Mouse (Mus musculus) stomach, embryonic 16.5 days (tissue): ENCODE results near the gene Fscn1. TPM values are rescaled to one million over a fixed set of nuclear protein-coding genes. Genes with fewer than 3 reads are reported as not detected.

ENCODE experiments used
- ATAC-seq: fragments of 200-750 bp; cut with Nextera tagmentation; 2 replicates; pipeline ENCODE4 v1.8.0; 2017; ENCODE audit warnings: moderate number of reproducible peaks, moderate TSS enrichment; ENCODE audit not compliant: insufficient read depth, low FRiP score
- H3K27ac ChIP-seq: fragments of 300-500 bp; sonication (generic); 2 replicates; pipeline ENCODE4 v1.5.1; 2014; ENCODE audit warnings: low read length
- H3K27me3 ChIP-seq: fragments of 300-500 bp; sonication (generic); 2 replicates; pipeline ENCODE4 v1.6.1; 2014; ENCODE audit warnings: low read length, control low read depth, mixed read lengths; ENCODE audit not compliant: control insufficient read depth, insufficient read depth
- H3K36me3 ChIP-seq: fragments of 300-500 bp; sonication (generic); 2 replicates; pipeline ENCODE4 v1.6.1; 2014; ENCODE audit warnings: low read length; ENCODE audit not compliant: control insufficient read depth, insufficient read depth
- H3K4me1 ChIP-seq: fragments of 300-500 bp; sonication (generic); 2 replicates; pipeline ENCODE4 v1.6.1; 2014; ENCODE audit warnings: low read length, control low read depth, mixed read lengths; ENCODE audit not compliant: control insufficient read depth, insufficient read depth
- H3K4me2 ChIP-seq: fragments of 300-500 bp; sonication (generic); 2 replicates; pipeline ENCODE4 v1.6.1; 2014; ENCODE audit warnings: low read depth, low read length, mixed read lengths
- H3K4me3 ChIP-seq: fragments of 300-500 bp; sonication (generic); replicated peaks from 2 replicates; pipeline ENCODE4 v1.5.1; 2014; ENCODE audit warnings: mild to moderate bottlenecking, low read length
- H3K9ac ChIP-seq: fragments of 300-500 bp; sonication (generic); 2 replicates; pipeline ENCODE4 v1.6.1; 2014; ENCODE audit warnings: low read length
- H3K9me3 ChIP-seq: fragments of 300-500 bp; sonication (generic); replicated peaks from 2 replicates; pipeline ENCODE4 v1.6.1; 2016; ENCODE audit warnings: low read length, control low read depth; ENCODE audit not compliant: control insufficient read depth
- WGBS: fragments of 180-500 bp; shearing (Covaris S2); extraction: QIAGEN DNeasy Blood & Tissue Kit; methylation state at CpG from one replicate; pipeline ENCODE4 v1.1.7; 2014; 5-methylcytosine and 5-hydroxymethylcytosine counted together
- polyA plus RNA-seq: library from polyadenylated mRNA; unstranded; fragments of >200 nt; fragmentation: Nextera tagmentation; extraction: Ambion mirVana; gene quantifications from 2 replicates; pipeline ENCODE4 v1.2.1, GENCODE M21; 2015

Gene Fscn1
- polyA plus RNA-seq, 1 experiment from 2014 or later, result 161 TPM

DNA sequence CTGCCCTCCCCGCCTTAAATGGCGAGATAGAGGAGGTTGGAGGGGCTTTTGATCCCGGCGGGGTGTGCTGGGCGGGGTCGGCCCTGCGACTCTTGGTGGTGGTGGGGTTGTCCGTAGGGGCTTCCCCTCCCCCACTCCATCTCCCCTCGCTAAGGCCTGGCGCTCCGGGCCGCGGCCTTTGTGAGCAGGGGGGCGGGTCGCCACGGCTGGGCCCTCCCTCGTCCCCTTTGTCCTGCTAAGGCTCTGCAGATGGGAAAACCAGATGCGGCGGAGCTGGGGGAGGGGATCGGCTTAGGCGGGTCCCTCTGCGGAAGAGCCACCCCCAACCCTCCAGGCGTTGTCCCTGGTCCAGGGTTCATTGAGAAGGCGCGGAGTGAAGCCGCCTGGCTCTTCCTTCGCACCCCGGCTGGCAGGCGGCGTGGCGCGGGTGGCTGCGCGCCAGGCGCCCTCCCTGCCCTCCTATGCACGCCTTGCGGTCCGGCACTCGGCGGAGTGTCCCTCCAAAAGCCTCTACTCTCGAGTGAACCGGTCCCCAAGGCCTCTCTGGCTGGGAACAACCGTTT lies 1.8 kb downstream of the Fscn1 start:
- peak overlapping the region; percentile 99 for H3K27ac ChIP-seq
- H3K27me3 ChIP-seq, result no peaks in the 10 kb centered on the region
- H3K9me3 ChIP-seq, result no peaks in the 10 kb centered on the region
- ATAC-seq, result peak; percentile 71
- 0 out of 2 replicates have a peak, but pooled peaks cover 4% of the 10 kb centered on the region for H3K36me3 ChIP-seq
- WGBS, result under 1% methylated on average over 43 of the region's 43 CpGs
- H3K4me2 ChIP-seq, result peak overlapping the region; percentile 61
- peak overlapping the region; percentile 96 for H3K9ac ChIP-seq
- peak overlapping the region; percentile 88 for H3K4me3 ChIP-seq
- peaks cover 36% of the 10 kb centered on the region for H3K4me1 ChIP-seq

DNA sequence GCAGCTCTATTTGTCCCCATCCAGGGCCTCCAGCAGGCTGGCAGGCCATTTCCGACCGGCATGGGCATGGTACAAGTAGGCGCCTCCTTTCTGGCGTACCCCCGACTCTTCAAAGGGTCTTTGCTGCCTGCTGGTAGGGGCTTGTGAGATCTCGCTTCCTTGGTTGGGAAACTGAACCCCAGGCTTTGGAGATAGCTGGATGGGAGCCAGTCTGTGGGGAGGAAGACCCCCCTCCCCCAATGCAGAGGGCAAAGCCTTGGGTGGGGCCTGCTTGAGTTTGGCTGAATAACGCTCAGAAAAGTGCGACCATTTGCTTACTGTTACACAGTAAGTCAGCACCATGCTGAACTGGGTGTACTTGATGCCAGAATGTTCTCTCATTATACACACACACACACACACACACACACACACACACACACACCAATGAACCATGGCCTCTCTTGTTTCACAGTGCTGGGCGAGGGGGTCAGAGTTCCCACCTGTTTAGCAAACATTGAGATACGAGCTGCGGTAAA lies 2.4 kb downstream of the Fscn1 start:
- Histone ChIP-seq H3K9ac (peak overlapping the region; percentile 96), H3K27ac (peak overlapping the region; percentile 99), H3K36me3 (0 out of 2 replicates have a peak, but pooled peaks cover 4% of the 10 kb centered on the region), H3K9me3 (no peaks in the 10 kb centered on the region), H3K4me1 (peaks cover 36% of the 10 kb centered on the region), H3K4me2 (peak overlapping the region; percentile 61), H3K4me3 (peak overlapping the region; percentile 88), H3K27me3 (no peaks in the 10 kb centered on the region)
- ATAC-seq, result no peak
- 4% methylated on average over 11 of the region's 11 CpGs for WGBS

DNA sequence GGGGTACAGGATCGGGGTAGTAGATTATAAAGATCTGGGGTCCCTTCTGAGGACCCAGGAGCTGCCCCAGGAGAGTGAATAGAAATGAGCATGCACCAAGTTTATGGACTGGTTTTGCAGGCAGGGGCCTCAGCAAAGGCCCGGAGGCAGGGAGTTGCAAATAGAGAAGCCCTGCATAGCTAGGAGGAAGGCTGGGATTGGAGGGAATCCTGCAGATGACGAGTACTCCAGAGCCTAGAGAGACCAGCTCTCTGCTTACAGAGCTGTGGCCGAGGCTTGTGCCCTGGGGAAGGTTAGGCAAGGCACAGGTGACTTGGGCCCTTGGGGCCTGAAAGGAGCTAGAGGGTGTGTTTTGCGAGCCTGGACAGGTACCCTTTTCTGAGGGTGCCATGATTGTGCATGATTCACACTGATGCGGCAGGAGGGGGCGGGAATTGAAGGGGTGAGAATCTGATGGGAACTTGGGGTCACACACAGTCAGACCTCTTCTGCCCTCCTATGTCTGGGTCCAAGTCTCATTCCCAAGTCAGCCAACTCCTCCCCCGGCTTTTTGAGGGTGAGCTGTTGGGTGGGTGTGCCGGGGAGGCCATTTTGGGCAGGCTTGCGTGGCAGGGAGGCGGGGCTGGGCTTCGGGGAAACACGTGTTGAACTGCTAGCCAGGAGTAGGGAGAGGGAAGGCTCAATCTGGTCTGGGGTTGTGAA lies 3.0 kb downstream of the Fscn1 start:
- peak overlapping the region; percentile 96 for H3K9ac ChIP-seq
- H3K27me3 ChIP-seq, result no peaks in the 10 kb centered on the region
- 6% methylated on average over 13 of the region's 13 CpGs for WGBS

DNA sequence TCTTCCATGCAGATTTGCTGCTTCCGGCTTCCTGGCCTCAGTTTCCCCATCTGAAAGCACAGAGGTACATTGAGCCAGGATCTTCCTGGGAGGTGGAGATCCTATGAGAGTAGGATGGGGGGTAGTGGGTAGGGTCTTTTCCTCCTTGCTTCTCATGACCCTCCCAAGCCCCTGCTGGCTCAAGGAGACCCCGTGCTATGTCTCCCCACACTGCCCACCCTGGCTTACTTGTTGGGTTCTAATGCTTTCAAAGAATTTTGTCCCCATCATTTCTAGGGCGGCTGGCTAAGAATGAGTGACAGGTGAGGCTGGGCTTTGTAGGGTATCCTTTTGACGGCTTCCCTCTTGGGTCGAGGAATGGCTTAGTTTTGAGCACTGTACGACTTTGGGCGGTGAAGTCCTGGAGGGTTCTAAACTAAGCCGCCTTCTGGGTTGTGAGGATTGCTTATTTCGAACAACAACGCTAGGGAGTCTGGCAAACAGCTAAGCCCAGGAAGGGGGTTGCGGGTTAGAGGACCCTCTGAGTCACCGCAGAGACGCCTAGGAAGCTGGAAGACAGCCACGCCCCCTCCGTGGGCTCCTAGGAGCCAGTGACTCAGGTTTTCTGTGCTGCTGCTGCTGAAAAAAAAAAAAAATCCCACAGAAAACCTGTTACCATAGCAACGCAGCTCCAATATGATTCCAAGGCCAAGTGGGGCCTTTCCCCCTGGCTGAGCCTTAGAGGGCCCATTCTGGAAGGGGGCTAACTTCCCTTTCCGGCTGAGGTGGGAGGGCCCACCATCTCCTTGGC lies 3.8 kb downstream of the Fscn1 start:
- no peak for ATAC-seq

More for the DNA sequence above, 3.0 kb downstream of the Fscn1 start:
- H3K4me3 ChIP-seq, result peak overlapping the region; percentile 88
- peaks cover 36% of the 10 kb centered on the region for H3K4me1 ChIP-seq
- peak overlapping the region; percentile 61 for H3K4me2 ChIP-seq
- no peaks in the 10 kb centered on the region for H3K9me3 ChIP-seq
- ATAC-seq, result peak; percentile 29
- H3K36me3 ChIP-seq, result 0 out of 2 replicates have a peak, but pooled peaks cover 4% of the 10 kb centered on the region
- peak overlapping the region; percentile 99 for H3K27ac ChIP-seq

DNA sequence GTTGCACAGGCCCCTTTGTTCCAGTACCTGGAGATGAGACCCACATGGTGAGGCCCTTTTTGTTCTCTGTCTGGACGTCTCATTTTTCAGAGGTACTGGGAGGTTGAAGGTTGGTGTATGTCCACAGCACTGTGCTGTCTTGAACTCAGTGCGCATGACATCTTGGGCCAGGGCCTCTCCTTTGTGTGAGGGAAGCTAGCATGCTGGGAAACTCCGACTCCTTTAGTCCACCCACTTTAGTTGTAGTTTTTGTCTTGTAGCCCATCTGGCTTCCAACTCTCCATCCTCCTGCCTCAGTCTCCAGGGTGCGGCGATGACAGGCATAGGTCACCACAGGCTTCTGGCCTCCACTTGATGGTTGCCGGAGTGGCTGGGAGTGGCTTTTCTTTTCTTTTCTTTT lies 4.5 kb downstream of the Fscn1 start:
- WGBS, result 90% methylated on average over 6 of the region's 6 CpGs
- Histone ChIP-seq H3K27me3 (no peaks in the 10 kb centered on the region), H3K9me3 (no peaks in the 10 kb centered on the region), H3K27ac (peak overlapping the region; percentile 99; the same call in 1 of the 2 replicates), H3K9ac (0 out of 2 replicates have a peak overlapping the region, but pooled peaks have one; percentile 96), H3K4me3 (peak overlapping the region; percentile 88), H3K36me3 (peaks cover 12% of the 10 kb centered on the region), H3K4me2 (peak overlapping the region; percentile 61), H3K4me1 (peaks cover 36% of the 10 kb centered on the region)
- no peak for ATAC-seq

More for the DNA sequence above, 3.8 kb downstream of the Fscn1 start:
- Histone ChIP-seq H3K9ac (peak overlapping the region; percentile 96), H3K27ac (peak overlapping the region; percentile 99), H3K27me3 (no peaks in the 10 kb centered on the region), H3K9me3 (no peaks in the 10 kb centered on the region), H3K36me3 (0 out of 2 replicates have a peak, but pooled peaks cover 4% of the 10 kb centered on the region), H3K4me2 (peak overlapping the region; percentile 61), H3K4me3 (peak overlapping the region; percentile 88), H3K4me1 (peaks cover 36% of the 10 kb centered on the region)
- WGBS, result 28% methylated on average over 17 of the region's 17 CpGs

DNA sequence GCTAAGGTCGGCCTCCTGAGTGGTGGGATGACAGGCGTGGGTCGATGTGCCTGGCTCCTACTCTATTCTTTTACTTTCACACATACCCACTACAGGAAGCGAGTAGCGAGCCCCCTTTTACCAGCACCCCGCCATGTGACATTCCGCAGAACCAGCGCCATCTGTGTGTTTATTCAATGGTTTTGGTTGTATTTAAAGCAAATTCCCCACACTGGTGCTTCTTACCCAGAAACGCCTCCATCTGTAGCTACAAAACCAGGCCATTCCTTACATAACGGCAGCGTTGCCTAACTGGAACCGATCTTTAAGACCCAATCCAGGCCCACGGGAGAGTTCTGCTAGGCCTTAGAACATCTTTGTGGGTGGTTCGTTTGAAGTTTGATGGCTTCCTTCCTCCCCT lies 8.3 kb downstream of the Fscn1 start:
- no peak overlapping the region for H3K9ac ChIP-seq
- peaks cover 20% of the 10 kb centered on the region for H3K4me1 ChIP-seq
- H3K27ac ChIP-seq, result no peak overlapping the region
- no peak overlapping the region for H3K4me3 ChIP-seq
- H3K4me2 ChIP-seq, result no peak overlapping the region
- WGBS, result 92% methylated on average over 14 of the region's 14 CpGs
- peaks cover 41% of the 10 kb centered on the region for H3K36me3 ChIP-seq
- no peak for ATAC-seq
- H3K27me3 ChIP-seq, result no peaks in the 10 kb centered on the region
- H3K9me3 ChIP-seq, result no peaks in the 10 kb centered on the region

DNA sequence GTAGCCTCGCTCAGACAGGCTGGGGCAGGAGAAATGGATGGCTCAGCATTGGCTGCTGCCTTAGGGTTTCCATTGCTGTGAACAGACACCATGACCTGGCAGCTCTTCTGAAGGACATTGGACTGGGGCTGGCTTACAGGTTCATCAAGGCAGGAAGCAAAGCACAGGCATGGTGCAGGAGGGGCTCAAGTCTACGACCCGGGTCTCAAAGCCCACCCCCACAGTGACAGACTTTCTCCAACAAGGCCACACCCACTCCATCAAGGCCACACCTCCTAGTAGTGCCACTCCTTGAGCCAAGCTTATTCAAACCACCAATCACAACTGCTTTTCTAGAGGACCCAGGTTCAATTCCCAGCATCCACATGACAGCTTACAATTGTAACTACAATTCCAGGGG lies 13.8 kb downstream of the Fscn1 start:
- Histone ChIP-seq H3K36me3 (peaks cover 36% of the 10 kb centered on the region), H3K4me3 (no peak overlapping the region), H3K4me2 (no peak overlapping the region), H3K9me3 (no peaks in the 10 kb centered on the region), H3K9ac (no peak overlapping the region), H3K27ac (0 out of 2 replicates have a peak overlapping the region, but pooled peaks have one; percentile 2), H3K27me3 (no peaks in the 10 kb centered on the region), H3K4me1 (peaks cover 12% of the 10 kb centered on the region; the same call in 1 of the 2 replicates)
- WGBS, result 42% methylated on average over 3 of the region's 3 CpGs
- no peak for ATAC-seq

DNA sequence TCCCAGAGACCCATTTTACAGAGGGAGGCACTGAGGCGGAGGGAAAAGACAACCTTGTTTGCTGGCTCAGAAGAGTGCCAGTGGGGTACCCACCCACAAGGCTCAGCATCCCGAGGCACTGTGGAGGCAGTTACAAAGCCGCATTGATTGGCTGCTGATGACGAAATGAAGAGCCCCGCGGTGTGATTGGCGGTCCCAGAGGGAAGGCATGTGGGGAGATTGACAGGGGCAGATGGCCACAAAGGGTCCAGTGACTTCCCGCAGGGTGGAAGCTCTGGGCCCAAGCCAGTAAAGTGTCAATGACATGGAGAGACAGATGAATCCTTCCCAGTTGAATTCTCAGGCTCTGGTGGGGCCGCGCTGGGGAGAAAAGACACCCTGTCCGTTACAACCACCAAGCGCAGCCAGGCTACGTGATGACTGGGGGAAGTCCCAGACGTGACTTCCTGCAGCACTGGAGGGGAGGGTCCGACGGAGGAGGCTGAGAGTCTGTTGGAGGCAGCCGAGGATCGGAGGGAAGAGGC lies 14.5 kb downstream of the Fscn1 start:
- H3K9me3 ChIP-seq, result no peaks in the 10 kb centered on the region
- no peak overlapping the region for H3K4me3 ChIP-seq
- 21% methylated on average over 18 of the region's 18 CpGs for WGBS
- peak; percentile 64 for ATAC-seq
- H3K27ac ChIP-seq, result peak overlapping the region; percentile 37
- H3K27me3 ChIP-seq, result no peaks in the 10 kb centered on the region
- H3K4me2 ChIP-seq, result no peak overlapping the region
- peaks cover 12% of the 10 kb centered on the region; the same call in 1 of the 2 replicates for H3K4me1 ChIP-seq
- peaks cover 29% of the 10 kb centered on the region for H3K36me3 ChIP-seq
- H3K9ac ChIP-seq, result peak overlapping the region; percentile 16; the same call in 1 of the 2 replicates
